9 mouse cellular contexts compared by ENCODE assay signal in the genomic region with DNA sequence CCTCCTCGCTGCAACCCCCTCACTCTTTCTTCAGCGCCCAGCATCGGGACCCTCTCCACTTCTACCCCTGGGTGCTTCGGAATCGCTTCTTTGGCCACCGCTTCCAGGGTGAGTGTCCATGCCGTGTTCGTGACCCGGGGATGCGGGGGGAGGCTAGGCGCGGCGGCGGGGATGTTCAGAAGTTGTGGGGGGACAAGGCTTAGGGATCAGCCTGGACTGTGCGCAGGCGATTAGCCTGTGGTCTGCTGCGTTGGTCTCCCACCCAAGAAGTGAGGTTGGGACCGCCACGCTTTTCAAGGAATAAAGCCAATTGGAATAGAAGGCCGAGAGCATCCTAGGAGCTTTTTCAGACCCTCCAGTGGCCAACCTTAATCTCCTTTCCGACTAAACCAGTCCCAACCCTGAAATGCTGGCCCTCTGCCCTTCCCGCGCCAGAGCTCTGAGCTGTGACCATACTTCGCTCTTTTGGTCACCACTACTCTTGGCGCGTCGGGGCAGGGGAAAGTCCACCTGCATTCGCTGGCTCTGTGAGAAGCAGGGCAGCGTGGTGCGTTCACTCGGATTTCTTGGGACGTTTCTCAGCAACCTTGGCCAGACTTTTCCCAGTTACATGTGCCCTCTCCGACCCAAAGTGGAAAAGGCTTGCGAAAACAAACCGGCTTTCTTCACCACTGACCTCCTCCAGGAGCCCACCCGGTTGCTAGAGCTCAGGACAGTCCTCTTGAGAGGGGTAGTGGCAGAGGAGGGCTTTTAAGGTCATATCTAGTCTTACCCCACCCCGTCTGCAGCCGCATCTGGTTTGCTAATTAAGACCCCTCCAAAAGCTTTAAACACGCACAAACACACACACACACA. TPM values are rescaled to one million over a fixed set of nuclear protein-coding genes. Genes with fewer than 3 reads are reported as not detected.
DNase-seq lines count a peak whose midpoint lies in the region; ATAC-seq and TF ChIP-seq lines count a peak whose summit lies in the region.
"Had no signal": no experiment of that assay in that cellular context is flagged by ENCODE, and none has a peak within 500 bp of the region (broad histone marks: within the 10 kb centered on the region; RNA-seq: fewer than 3 reads in every experiment).

No protein-coding gene starts in this region.

- intact Hi-C loops in heart, postnatal 10 days (cut with DNase I), result no loop called here
- intact Hi-C loops in left cerebral cortex, postnatal 4 days (cut with DNase I), result loop anchor here (10.0 kb wide), 1 partner anchor 146 kb away; the partner anchor contains the start of gene Sfxn5

- TF ChIP-seq CTCF in midbrain, postnatal 0 days (IDR thresholded peaks at IDR 0.05), result no peak

- H3K4me2 ChIP-seq in heart, embryonic 12.5 days, result peak overlapping the region; percentile 81
- peak overlapping the region; percentile 67 for H3K4me2 ChIP-seq in forebrain, embryonic 11.5 days (ENCODE audit: low read depth, low read length, severe bottlenecking)
- peak overlapping the region; percentile 73 for H3K4me2 ChIP-seq in kidney, embryonic 16.5 days (replicated peaks; ENCODE audit: low read depth, low read length)
- peak overlapping the region; percentile 69 for H3K4me2 ChIP-seq in midbrain, postnatal 0 days (ENCODE audit: low read depth, low read length, poor library complexity, severe bottlenecking)

- no peak for DNase-seq in heart, postnatal 10 days
- DNase-seq in forebrain, embryonic 11.5 days (ENCODE audit: low spot score), result peak; percentile 68
- no peak for DNase-seq in midbrain, postnatal 0 days (ENCODE audit: low spot score)
- no peak for DNase-seq in B cell, adult 2 months
- no peak for DNase-seq in left cerebral cortex, postnatal 4 days
- no peak for DNase-seq in cerebellum, postnatal 4 days (ENCODE audit: low spot score in 2 of 2)
- DNase-seq: cerebellum, adult 11 months had no signal

- peak overlapping the region; percentile 48 for H3K4me3 ChIP-seq in heart, embryonic 12.5 days
- H3K4me3 ChIP-seq in forebrain, embryonic 11.5 days (ENCODE audit: low read depth, low read length), result peak overlapping the region; percentile 59
- H3K4me3 ChIP-seq in kidney, embryonic 16.5 days (ENCODE audit: low read length), result peak overlapping the region; percentile 53
- peak overlapping the region; percentile 37; the same call in 1 of the 2 replicates for H3K4me3 ChIP-seq in midbrain, postnatal 0 days (ENCODE audit: low read depth, low read length)

- H3K4me1 ChIP-seq in heart, embryonic 12.5 days (replicated peaks), result peaks cover 31% of the 10 kb centered on the region
- peaks cover 24% of the 10 kb centered on the region for H3K4me1 ChIP-seq in forebrain, embryonic 11.5 days (replicated peaks; ENCODE audit: control insufficient read depth, insufficient read depth, low read length)
- peaks cover 38% of the 10 kb centered on the region for H3K4me1 ChIP-seq in kidney, embryonic 16.5 days (ENCODE audit: insufficient read depth, low read length)
- H3K4me1 ChIP-seq in midbrain, postnatal 0 days (ENCODE audit: insufficient read depth, low read length), result 0 out of 2 replicates have a peak, but pooled peaks cover 4% of the 10 kb centered on the region

- 2% methylated on average over 39 of the region's 39 CpGs for WGBS in heart, embryonic 12.5 days
- WGBS in forebrain, embryonic 11.5 days, result under 1% methylated on average over 39 of the region's 39 CpGs
- under 1% methylated on average over 39 of the region's 39 CpGs for WGBS in kidney, embryonic 16.5 days
- WGBS in midbrain, postnatal 0 days, result under 1% methylated on average over 39 of the region's 39 CpGs

- ATAC-seq in heart, embryonic 12.5 days (ENCODE audit: insufficient number of reproducible peaks, low FRiP score), result no peak
- no peak for ATAC-seq in forebrain, embryonic 11.5 days (replicated peaks; ENCODE audit: low FRiP score)
- no peak for ATAC-seq in kidney, embryonic 16.5 days (ENCODE audit: low FRiP score, low TSS enrichment)
- ATAC-seq in midbrain, postnatal 0 days (ENCODE audit: low FRiP score), result no peak

- H3K27me3 ChIP-seq in heart, embryonic 12.5 days (replicated peaks), result peaks cover 91% of the 10 kb centered on the region
- peaks cover 58% of the 10 kb centered on the region for H3K27me3 ChIP-seq in forebrain, embryonic 11.5 days (ENCODE audit: control insufficient read depth, insufficient read depth, low read length)
- peaks cover 94% of the 10 kb centered on the region for H3K27me3 ChIP-seq in kidney, embryonic 16.5 days (ENCODE audit: insufficient read depth, low read length)
- H3K27me3 ChIP-seq in midbrain, postnatal 0 days (ENCODE audit: insufficient read depth, low read length), result peaks cover 60% of the 10 kb centered on the region

- no peaks in the 10 kb centered on the region for H3K9me3 ChIP-seq in heart, embryonic 12.5 days (replicated peaks)
- no peaks in the 10 kb centered on the region for H3K9me3 ChIP-seq in forebrain, embryonic 11.5 days (ENCODE audit: control insufficient read depth, low read length)
- no peaks in the 10 kb centered on the region for H3K9me3 ChIP-seq in kidney, embryonic 16.5 days (ENCODE audit: low read length)
- no peaks in the 10 kb centered on the region for H3K9me3 ChIP-seq in midbrain, postnatal 0 days (ENCODE audit: low read length)

- H3K27ac ChIP-seq in heart, embryonic 12.5 days (ENCODE audit: poor library complexity, severe bottlenecking), result no peak overlapping the region
- peak overlapping the region; percentile 79 for H3K27ac ChIP-seq in forebrain, embryonic 11.5 days (ENCODE audit: low read depth, low read length)
- 0 out of 2 replicates have a peak overlapping the region, but pooled peaks have one; percentile 77 for H3K27ac ChIP-seq in kidney, embryonic 16.5 days (ENCODE audit: low read length)
- H3K27ac ChIP-seq in midbrain, postnatal 0 days (ENCODE audit: low read depth, low read length), result no peak overlapping the region

- H3K9ac ChIP-seq in heart, embryonic 12.5 days, result no peak overlapping the region
- H3K9ac ChIP-seq in forebrain, embryonic 11.5 days (ENCODE audit: low read length), result peak overlapping the region; percentile 89
- H3K9ac ChIP-seq in kidney, embryonic 16.5 days (replicated peaks; ENCODE audit: low read length), result peak overlapping the region; percentile 65
- H3K9ac ChIP-seq in midbrain, postnatal 0 days (replicated peaks; ENCODE audit: low read length, poor library complexity, severe bottlenecking), result no peak overlapping the region

- H3K36me3 ChIP-seq in heart, embryonic 12.5 days, result no peaks in the 10 kb centered on the region
- no peaks in the 10 kb centered on the region for H3K36me3 ChIP-seq in forebrain, embryonic 11.5 days (ENCODE audit: control insufficient read depth, insufficient read depth, low read length)
- no peaks in the 10 kb centered on the region for H3K36me3 ChIP-seq in kidney, embryonic 16.5 days (ENCODE audit: insufficient read depth, low read length)
- H3K36me3 ChIP-seq in midbrain, postnatal 0 days (ENCODE audit: insufficient read depth, low read length), result no peaks in the 10 kb centered on the region

RNA-seq across cellular contexts. Expression of gene Emx1, which starts 1.2 kb away (rescaled TPM):
- not detected in 2 replicates for polyA plus RNA-seq in heart, embryonic 12.5 days (2016; fragmentation: Nextera tagmentation; extraction: Ambion mirVana)
- not detected for total RNA-seq in heart, postnatal 10 days (2021)
- 63.5 and 67.2 TPM in 2 replicates for polyA plus RNA-seq in forebrain, embryonic 11.5 days (2014; fragmentation: Nextera tagmentation; extraction: Ambion mirVana)
- polyA plus RNA-seq in kidney, embryonic 16.5 days (2015; fragmentation: Nextera tagmentation; extraction: Ambion mirVana), result 17.9 and 19.7 TPM in 2 replicates
- 0.88 and 2.6 TPM in 2 replicates for total RNA-seq in midbrain, postnatal 0 days (2014; rRNA removed)
- 0.58 and 0.64 TPM in 2 replicates for polyA plus RNA-seq in midbrain, postnatal 0 days (2015; fragmentation: Nextera tagmentation; extraction: Ambion mirVana)
- total RNA-seq in left cerebral cortex, postnatal 4 days (2021), result 10 to 100 TPM; 41.1 to 50.2 TPM

RNA-seq across cellular contexts. Expression of gene Spr, which starts 50.9 kb away (rescaled TPM):
- 51.2 and 53.7 TPM in 2 replicates for polyA plus RNA-seq in heart, embryonic 12.5 days (2016; fragmentation: Nextera tagmentation; extraction: Ambion mirVana)
- total RNA-seq in heart, postnatal 10 days (2021), result 10 to 100 TPM; 57.6 to 58.9 TPM
- polyA plus RNA-seq in forebrain, embryonic 11.5 days (2014; fragmentation: Nextera tagmentation; extraction: Ambion mirVana), result 65.3 and 74.2 TPM in 2 replicates
- 75.8 and 81.1 TPM in 2 replicates for polyA plus RNA-seq in kidney, embryonic 16.5 days (2015; fragmentation: Nextera tagmentation; extraction: Ambion mirVana)
- 29.0 and 32.5 TPM in 2 replicates for total RNA-seq in midbrain, postnatal 0 days (2014; rRNA removed)
- 28.4 and 32.9 TPM in 2 replicates for polyA plus RNA-seq in midbrain, postnatal 0 days (2015; fragmentation: Nextera tagmentation; extraction: Ambion mirVana)
- 10 to 100 TPM; 41.1 to 41.7 TPM for total RNA-seq in left cerebral cortex, postnatal 4 days (2021)

Comparison
In these comparisons a context has a peak if more than half of its experiments do, and no peak if none do; other contexts are left out.
1. H3K27ac ChIP-seq: peak in forebrain, embryonic 11.5 days (single experiment) and kidney, embryonic 16.5 days (single experiment); none in heart, embryonic 12.5 days (single experiment) and midbrain, postnatal 0 days (single experiment).
2. H3K9ac ChIP-seq: peak in forebrain, embryonic 11.5 days (single experiment) and kidney, embryonic 16.5 days (single experiment); none in heart, embryonic 12.5 days (single experiment) and midbrain, postnatal 0 days (single experiment).
3. RNA of gene Emx1, which starts 1.2 kb away (polyA plus RNA-seq): 63.5 to 67.2 TPM in forebrain, embryonic 11.5 days and 17.9 to 19.7 TPM in kidney, embryonic 16.5 days; 0.58 to 0.64 TPM in midbrain, postnatal 0 days and not detected in heart, embryonic 12.5 days; every median in the first group is over 10 times any median in the second.
4. Peak in every context shown above with its lines, with median percentiles within 50 percentile points of each other: H3K4me2 ChIP-seq and H3K4me3 ChIP-seq.